Mouse (Mus musculus): ENCODE results near the gene Tmod3.
"Not testable (repeated sequence)": the region's sequence is repeated elsewhere in the genome, so short reads cannot be mapped to it uniquely, and the experiment has no call there.

Tmod3 gene

DNA sequence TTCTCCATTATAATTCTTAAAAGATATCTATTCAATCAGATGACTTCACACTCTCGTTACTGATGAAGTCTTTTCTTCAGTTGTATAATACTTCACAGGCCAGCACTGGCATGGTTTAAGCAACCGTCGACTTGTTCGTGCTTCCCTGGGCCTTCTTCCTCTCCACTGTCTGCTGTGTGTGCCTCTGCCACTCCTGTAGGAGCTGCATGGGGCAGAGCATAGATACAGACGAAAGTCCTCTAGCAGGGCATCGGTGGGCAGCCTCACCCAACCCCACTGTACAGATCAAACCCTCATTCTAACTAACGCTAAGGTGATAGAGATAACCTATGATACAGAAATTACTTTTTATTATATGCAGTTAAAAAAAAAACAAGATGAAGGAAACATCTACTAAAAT is 60.9 kb downstream of the Tmod3 start:
- no peak for DNase-seq (ENCODE audit: low spot score)

DNA sequence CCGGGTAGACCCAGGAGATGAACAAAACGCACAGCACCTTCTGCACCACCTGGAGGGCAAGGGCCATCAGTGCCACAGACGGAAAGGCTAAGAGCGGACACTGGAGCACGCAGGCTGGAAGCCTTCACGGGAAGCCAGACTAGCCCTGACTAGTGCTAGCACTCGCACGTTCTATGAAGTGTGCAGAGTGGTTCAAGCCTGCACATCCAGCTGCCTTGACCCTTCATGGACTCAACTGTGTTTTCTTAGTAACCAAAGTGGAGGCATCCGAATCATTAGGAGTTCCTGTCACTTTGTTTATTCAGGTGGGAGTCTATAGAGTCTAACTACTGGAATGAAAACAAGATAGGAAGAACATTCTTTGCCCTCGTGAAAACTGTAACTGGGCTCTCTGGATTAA is 63.5 kb downstream of the Tmod3 start:
- no peak for DNase-seq (ENCODE audit: low spot score)

DNA sequence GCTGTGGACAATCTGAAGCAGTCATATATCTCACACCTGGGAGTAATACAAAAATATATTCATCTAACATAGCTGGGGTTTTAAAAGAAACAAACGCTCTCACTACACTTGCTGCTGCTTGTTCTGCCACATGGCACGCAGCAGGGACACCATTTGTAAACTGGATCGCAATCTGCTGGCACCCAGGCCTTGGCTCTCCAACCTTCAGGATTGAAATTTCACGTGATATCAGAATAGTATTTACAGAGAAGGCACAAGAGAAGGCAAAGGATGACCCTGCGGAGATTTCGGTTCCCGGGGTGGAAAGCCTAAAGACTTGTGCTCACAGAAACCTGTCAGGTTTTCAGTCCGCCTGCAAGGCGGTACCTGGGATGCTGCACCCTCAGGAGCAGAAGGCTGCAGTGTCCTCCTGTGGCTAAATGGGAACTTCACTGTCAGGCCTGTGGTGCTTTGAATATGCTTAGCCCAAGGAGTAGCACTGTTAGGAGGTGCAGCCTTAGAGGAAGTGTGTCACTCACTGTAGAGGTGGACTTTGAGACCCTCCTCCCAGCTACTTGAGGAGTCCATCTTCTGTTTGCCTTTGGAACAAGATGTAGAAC is 65.0 kb downstream of the Tmod3 start:
- no peak for DNase-seq (ENCODE audit: low spot score)

DNA sequence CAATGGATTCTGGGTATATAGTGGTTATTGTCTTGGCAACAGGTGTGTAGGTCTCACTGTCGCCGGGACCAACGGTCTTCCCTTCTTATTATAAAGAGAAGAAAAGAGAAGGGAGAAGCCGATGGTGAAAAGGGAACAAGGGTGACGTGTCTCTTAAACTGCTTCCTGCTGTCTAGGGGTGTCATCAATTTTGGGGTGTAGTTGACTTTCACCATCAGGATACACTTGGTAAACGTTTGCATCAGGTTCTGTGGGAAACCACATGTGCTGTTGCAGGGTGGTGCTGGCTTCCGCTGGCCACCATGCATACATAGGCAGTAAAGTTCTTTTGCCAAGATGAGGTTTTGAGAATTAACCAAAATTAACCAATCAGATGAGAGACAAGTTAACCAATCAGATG is 71.2 kb downstream of the Tmod3 start:
- DNase-seq (ENCODE audit: low spot score): not testable (repeated sequence)

DNA sequence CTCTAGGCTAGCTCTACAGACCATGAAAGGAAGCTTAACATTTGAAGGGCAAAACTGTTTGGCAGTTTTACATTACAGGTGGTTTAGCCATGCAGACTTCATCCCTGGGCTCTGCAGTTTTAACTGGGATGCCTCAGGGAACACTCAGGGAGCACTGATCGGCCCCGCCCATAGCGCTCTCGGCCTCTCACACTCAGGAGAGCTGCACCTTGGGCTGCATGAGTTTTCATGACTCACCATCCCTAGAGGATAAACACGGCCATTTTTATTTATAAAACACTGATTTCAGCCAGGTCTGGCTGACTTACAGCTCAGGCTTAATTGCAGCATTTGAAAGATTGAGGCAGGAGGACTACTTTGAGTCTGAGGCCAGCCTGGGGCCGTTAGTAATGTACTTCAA is 74.2 kb downstream of the Tmod3 start:
- DNase-seq (ENCODE audit: low spot score): no peak

DNA sequence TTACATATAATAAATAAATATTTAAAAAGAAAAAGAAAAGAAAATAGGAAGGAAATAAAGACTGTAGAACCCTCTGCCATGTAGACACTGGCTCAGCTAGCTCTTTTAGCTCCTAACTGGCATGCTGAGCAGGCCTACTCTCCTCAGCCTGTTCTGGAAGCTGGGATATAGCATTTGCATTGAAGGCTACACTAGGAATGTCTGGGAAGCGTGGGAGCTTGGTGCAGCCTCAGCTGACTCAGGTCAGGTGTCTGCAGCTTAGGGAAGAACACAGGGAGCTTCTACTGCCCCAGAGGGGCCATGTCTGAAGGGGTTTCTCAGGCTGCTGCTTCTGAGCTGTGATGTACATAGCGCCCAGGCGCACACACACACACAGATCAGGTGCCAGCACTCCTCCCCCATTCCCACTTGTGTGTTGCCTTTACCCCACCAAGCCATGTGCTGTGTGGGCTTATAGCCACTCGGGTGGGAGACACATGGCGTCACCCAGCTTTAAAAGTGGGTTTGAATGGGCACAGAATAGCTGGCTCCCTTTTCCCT is 78.9 kb downstream of the Tmod3 start:
- DNase-seq (ENCODE audit: low spot score): no peak

DNA sequence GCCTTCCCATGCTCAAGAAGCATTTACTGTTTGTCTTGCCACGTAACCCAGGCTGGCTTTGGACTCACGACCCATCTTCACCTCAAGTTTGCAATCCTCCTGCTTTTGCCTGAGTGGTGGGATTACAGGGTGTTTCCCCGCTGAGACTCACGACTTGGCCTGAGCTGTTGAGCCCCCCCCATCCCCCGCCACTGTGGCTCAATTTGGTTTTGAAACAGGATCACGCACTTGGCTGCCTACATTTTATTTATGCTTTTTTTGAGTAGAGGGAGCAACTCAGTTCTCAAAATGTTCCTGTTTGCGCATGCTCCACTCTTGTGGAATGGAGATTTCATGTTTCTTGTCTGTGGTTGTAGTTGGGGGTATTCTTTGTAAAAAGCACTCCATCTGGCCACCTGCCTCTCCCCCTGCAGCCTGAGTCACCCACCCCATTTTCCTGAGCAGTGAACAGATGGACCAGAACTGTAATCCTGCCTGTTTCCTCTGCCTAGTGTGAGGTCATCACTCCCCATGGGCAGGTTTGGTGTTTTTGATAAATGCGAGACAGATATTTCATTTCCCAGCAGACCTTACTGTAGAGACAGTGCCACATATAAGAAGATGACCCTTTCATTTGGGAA is 80.2 kb downstream of the Tmod3 start:
- no peak for DNase-seq (ENCODE audit: low spot score)

DNA sequence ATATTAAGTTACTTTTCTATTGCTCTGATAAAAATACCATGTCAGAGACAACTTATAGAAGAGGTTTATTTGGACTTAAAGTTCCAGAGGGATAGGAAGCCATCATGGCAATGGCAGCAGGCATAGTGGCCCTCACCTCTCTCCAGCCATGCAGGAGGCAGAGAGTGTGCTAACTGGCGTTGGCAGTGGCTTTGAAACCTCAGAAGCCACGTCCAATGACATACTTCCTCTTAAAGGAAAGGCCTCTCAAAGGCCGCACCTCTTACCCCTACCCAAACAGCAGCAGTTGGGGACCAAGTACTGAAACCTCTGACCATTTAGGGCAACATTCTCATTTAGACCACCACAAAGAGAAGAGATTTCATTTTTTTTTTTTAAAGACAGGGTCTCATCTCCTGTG is 82.2 kb downstream of the Tmod3 start:
- DNase-seq (ENCODE audit: low spot score): no peak

DNA sequence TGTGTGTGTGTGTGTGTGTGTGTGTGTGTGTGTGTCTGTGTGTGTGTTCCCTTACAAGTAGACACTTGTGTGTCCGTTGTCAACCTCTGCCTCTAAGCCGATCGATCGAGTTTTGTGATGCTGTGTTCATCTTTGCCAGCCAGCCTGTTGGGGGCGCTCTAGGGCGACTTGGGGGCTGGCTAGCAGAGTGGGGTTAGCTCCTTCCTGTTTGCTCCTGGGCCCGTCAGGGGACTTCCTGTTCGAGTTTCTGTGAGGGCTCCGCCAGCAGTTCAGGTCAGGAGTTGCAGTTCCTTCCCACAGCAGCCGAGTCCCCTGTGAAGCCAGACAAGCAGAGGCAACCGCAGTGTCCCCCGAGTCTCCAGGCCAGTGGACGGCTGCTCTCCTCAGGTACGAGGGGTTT is 91.2 kb downstream of the Tmod3 start:
- DNase-seq (ENCODE audit: low spot score): no peak

DNA sequence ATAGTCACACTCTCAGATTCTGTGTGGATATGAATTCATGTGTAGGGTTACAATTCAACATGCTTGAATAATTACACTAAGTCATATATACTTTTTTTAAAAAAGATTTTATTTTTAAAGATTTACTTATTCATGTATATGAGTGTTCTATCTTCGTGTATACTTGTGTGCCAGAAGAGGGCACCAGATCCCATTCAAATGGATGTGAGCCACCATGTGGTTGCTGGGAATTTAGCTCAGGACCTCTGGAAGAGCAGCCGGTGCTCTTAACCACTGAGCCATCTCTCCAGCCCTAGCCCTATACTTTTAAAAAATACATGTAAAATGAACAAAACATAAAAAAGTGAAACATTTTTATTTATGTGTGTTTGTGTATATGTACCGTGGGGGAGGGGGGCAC is 91.9 kb downstream of the Tmod3 start:
- DNase-seq (ENCODE audit: low spot score): no peak

DNA sequence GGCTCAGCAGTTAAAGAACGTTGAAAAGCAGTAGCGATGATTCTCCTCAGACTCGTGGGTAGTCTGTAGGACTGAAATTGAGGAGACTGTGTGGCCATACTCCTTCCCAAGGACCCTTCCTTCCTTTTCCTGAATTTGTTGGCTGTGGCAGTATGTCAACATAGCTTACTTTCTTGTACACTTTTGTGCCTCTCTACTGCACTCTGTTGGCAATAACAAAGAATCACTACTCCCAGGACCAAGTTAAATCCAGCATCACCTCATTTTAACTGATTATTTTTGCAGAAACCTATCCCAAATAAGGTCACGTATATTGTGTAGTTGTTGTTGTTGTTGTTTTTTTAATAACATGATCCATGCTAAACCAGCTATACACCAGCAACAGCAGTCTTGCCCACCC is 92.8 kb downstream of the Tmod3 start:
- no peak for DNase-seq (ENCODE audit: low spot score)

DNA sequence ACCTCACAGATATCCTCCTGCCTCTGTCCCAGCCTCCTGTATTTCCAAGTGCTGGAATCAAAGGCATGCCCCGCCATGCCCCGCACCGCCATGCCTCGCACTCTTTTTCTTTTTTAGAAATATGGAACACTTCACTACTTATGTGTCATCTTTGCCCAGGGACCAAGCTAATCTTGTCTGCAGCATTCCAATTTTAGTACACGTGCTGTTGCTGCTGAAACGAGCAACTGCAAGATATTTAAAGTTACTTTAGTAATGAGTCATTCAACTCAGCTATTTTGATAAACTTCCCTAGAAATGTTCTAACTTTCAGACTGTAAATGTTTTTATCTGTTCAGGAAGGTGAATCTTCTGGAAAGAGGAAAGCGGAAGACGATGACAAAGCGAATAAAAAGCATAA is 93.6 kb downstream of the Tmod3 start:
- DNase-seq (ENCODE audit: low spot score): no peak

DNA sequence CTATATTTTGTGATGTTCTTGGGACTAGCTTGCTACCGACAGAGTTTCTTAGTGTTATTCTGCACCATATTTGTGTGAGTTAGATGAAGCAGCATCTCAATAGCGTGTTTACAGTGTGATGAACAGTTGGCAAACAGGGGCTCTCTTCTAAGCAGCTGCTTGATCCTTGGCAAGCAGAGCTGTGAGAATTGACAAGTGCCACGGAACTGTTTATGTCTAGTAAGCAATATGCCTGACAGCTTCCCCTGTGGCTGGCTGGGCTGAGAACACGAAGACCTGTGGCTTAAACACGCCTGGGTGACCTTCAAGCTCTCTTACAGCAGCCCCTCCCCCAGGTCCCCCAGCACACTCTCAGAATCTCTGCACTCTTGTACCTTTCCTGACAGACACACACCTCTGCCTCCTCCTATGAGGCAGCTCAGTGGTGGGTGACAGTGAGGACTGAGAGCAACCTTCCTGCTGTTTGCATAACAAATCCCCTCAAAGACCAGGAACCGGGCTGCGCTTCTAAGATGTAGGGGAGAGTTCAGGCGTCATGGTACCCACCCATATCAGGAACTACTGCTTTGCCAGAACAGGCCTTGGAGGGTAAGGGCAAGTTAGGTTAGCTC is 96.3 kb downstream of the Tmod3 start:
- DNase-seq (ENCODE audit: low spot score): no peak

DNA sequence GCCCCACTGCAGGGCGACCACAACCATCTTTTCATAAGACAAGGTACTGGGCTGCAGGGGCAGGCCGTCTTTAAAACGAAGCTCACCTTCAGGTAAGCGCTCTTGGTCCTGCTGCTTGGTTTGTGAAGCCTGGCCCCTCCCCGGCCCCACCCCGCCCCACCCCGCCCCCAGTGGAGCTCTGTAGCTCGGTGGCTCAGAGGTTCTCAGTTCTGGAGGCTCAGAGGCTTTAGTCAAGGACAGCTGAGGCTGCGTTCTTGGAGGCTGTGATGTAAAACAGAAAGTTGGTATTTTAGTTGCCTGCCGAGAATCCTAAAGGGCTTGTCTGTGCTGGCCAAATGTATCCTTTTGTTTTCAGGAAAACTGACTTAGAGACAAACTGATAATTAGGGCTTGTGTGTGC is 103.8 kb downstream of the Tmod3 start:
- no peak for DNase-seq (ENCODE audit: low spot score)

DNA sequence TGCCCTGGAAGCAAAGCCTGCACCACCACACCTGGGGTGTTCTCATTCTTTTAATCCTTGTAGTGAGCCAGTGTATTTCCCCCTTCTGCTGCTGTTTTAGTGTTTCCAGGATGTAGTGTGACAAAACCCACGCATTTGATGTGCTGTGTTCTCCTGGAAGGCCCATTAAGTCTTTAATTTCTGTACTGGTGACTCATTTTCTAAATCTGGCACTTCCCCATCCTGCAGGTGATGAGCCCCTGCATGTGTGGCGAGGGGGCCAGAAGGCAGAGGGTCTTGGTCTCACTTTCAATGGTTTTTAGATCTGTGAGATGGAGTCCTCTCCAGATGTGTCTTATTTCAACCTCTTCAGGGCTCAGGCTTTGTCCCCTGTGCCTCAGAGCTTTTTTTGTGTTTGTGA is 105.5 kb downstream of the Tmod3 start:
- no peak for DNase-seq (ENCODE audit: low spot score)

DNA sequence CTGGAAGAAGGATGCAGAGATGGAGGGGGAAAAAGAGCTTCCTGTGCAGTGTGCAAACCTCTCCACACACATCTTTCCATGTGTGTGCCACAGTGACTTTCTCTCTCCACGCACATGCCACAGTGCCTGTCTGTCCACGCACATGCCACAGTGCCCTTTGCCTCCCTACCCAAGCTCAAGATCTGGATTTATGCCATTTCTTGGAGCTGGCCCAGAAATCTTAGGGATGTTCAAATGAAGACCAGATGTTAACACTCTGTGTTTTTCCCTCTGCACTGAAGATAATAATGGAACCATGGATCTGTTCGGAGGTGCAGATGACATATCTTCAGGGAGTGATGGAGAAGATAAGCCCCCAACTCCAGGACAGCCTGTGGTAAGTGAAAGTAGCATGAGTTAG is 111.4 kb downstream of the Tmod3 start:
- no peak for DNase-seq (ENCODE audit: low spot score)
